Mouse (Mus musculus): Measurements from ENCODE around the gene Gm8922.
"Not testable (repeated sequence)": the region's sequence is repeated elsewhere in the genome, so short reads cannot be mapped to it uniquely, and the experiment has no call there.

GRCm38 (mm10) chr5:11681659-11682058, at the start of gene Gm8922:
- not testable (repeated sequence) for TF ChIP-seq CTCF (IDR thresholded peaks at IDR 0.05); EP300 (IDR thresholded peaks at IDR 0.05; ENCODE audit: insufficient read depth, low read depth, low read length)

Measured in heart, adult 2 months (tissue).